Comparison of ENCODE assay signal across 11 mouse cellular contexts in the genomic region with DNA sequence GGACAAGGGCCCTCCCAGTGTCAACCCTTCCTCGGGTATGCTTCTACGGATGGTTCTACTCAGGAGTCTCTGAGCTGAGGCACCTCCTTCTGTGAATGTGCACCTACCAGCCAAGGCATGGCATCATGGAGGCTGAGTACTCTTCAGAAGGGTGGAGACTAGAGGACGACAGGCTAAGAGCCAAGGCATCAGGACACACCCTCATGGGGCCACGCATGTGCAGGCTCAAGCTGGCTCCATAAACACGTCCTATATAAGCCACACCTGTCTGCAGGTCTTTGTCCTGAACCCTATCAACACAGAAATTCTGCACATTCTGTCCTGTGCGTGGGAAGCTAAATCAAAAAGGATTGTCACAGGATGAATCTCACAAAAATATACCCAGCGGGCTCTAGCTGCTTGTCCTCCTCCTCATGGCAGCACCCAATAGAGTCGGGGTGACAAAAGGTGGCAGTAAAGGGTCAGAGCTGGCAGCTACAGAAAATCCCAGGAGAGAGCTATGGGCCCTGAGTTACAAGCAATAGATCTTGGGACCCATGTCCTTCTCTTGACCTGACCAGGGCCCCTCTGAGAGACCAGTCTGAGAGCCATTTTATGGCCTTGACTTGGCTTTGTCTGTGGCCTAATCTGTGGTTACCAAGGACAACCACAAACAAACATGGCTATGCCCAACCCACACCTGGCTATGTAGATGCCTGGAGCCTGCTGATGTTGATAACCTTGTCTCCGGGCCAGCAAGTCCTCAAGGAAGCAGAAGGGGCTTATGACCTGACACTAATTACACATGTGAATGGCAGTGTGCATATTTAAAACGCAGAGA.
DNase-seq lines count a peak whose midpoint lies in the region; ATAC-seq and TF ChIP-seq lines count a peak whose summit lies in the region.
"Had no signal": no experiment of that assay in that cellular context is flagged by ENCODE, and none has a peak within 500 bp of the region (broad histone marks: within the 10 kb centered on the region; RNA-seq: fewer than 3 reads in every experiment).

No protein-coding gene starts in this region.

- peak; percentile 11; the same call in 1 of the 2 replicates for TF ChIP-seq CTCF in intestine, postnatal 0 days (IDR thresholded peaks at IDR 0.05; ENCODE audit: low read depth)

- H3K36me3 ChIP-seq in kidney, embryonic 16.5 days (ENCODE audit: insufficient read depth, low read length): no peaks in the 10 kb centered on the region
- H3K36me3 ChIP-seq in intestine, postnatal 0 days (ENCODE audit: control insufficient read depth, insufficient read depth): no peaks in the 10 kb centered on the region
- no peaks in the 10 kb centered on the region for H3K36me3 ChIP-seq in stomach, embryonic 15.5 days
- no peaks in the 10 kb centered on the region for H3K36me3 ChIP-seq in forebrain, embryonic 12.5 days (replicated peaks)
- H3K36me3 ChIP-seq: embryonic facial prominence, embryonic 15.5 days had no signal

- no peaks in the 10 kb centered on the region for H3K27me3 ChIP-seq in kidney, embryonic 16.5 days (ENCODE audit: insufficient read depth, low read length)
- H3K27me3 ChIP-seq in intestine, postnatal 0 days (replicated peaks; ENCODE audit: control insufficient read depth, insufficient read depth, low read length): no peaks in the 10 kb centered on the region
- no peaks in the 10 kb centered on the region for H3K27me3 ChIP-seq in stomach, embryonic 15.5 days (replicated peaks)
- no peaks in the 10 kb centered on the region for H3K27me3 ChIP-seq in forebrain, embryonic 12.5 days
- H3K27me3 ChIP-seq: embryonic facial prominence, embryonic 15.5 days had no signal

- 0 out of 2 replicates have a peak overlapping the region, but pooled peaks have one; percentile 11 for H3K27ac ChIP-seq in kidney, embryonic 16.5 days (ENCODE audit: low read length)
- peak overlapping the region; percentile 88 for H3K27ac ChIP-seq in intestine, postnatal 0 days (ENCODE audit: low read depth, low read length)
- peak overlapping the region; percentile 63; the same call in 1 of the 2 replicates for H3K27ac ChIP-seq in stomach, embryonic 15.5 days
- no peak overlapping the region for H3K27ac ChIP-seq in forebrain, embryonic 12.5 days
- H3K27ac ChIP-seq: kidney, postnatal 0 days had no signal

- H3K4me3 ChIP-seq in kidney, embryonic 16.5 days (ENCODE audit: low read length): no peak overlapping the region
- no peak overlapping the region for H3K4me3 ChIP-seq in intestine, postnatal 0 days (ENCODE audit: low read depth, low read length)
- no peak overlapping the region for H3K4me3 ChIP-seq in stomach, embryonic 15.5 days (replicated peaks)
- H3K4me3 ChIP-seq in forebrain, embryonic 12.5 days (replicated peaks): no peak overlapping the region
- H3K4me3 ChIP-seq: embryonic facial prominence, embryonic 15.5 days had no signal

- 78% methylated on average over 10 of the region's 10 CpGs for WGBS in kidney, embryonic 16.5 days
- 39% methylated on average over 10 of the region's 10 CpGs for WGBS in intestine, postnatal 0 days
- 72% methylated on average over 10 of the region's 10 CpGs for WGBS in stomach, embryonic 15.5 days
- WGBS in forebrain, embryonic 12.5 days: 85% methylated on average over 10 of the region's 10 CpGs

- H3K9me3 ChIP-seq in kidney, embryonic 16.5 days (ENCODE audit: low read length): no peaks in the 10 kb centered on the region
- no peaks in the 10 kb centered on the region for H3K9me3 ChIP-seq in intestine, postnatal 0 days (ENCODE audit: control insufficient read depth)
- no peaks in the 10 kb centered on the region for H3K9me3 ChIP-seq in stomach, embryonic 15.5 days
- no peaks in the 10 kb centered on the region for H3K9me3 ChIP-seq in forebrain, embryonic 12.5 days
- H3K9me3 ChIP-seq: embryonic facial prominence, embryonic 15.5 days had no signal

- no peak for ATAC-seq in kidney, embryonic 16.5 days (ENCODE audit: low FRiP score, low TSS enrichment)
- ATAC-seq in intestine, postnatal 0 days: peak; percentile 88
- peak; percentile 54 for ATAC-seq in stomach, embryonic 15.5 days (ENCODE audit: insufficient read depth, low FRiP score, low read depth)
- no peak for ATAC-seq in forebrain, embryonic 12.5 days (ENCODE audit: low FRiP score)

- DNase-seq in kidney, postnatal 25 days: no peak
- DNase-seq in heart, adult 8-10 months (ENCODE audit: low spot score): peak; percentile 48
- no peak for DNase-seq in thymus, postnatal 25 days
- no peak for DNase-seq in ovary, postnatal 36 days (ENCODE audit: low spot score)
- DNase-seq: cerebellum, adult 18-20 months had no signal

- no peak overlapping the region for H3K4me2 ChIP-seq in kidney, embryonic 16.5 days (replicated peaks; ENCODE audit: low read depth, low read length)
- 0 out of 2 replicates have a peak overlapping the region, but pooled peaks have one; percentile 9 for H3K4me2 ChIP-seq in intestine, postnatal 0 days (replicated peaks; ENCODE audit: low read depth)
- H3K4me2 ChIP-seq in stomach, embryonic 15.5 days: no peak overlapping the region
- H3K4me2 ChIP-seq in forebrain, embryonic 12.5 days: no peak overlapping the region
- H3K4me2 ChIP-seq: embryonic facial prominence, embryonic 15.5 days had no signal

- no peak overlapping the region for H3K9ac ChIP-seq in kidney, embryonic 16.5 days (replicated peaks; ENCODE audit: low read length)
- H3K9ac ChIP-seq in intestine, postnatal 0 days (ENCODE audit: low read depth, low read length): no peak overlapping the region
- no peak overlapping the region for H3K9ac ChIP-seq in stomach, embryonic 15.5 days
- no peak overlapping the region for H3K9ac ChIP-seq in forebrain, embryonic 12.5 days
- H3K9ac ChIP-seq: embryonic facial prominence, embryonic 15.5 days had no signal

- H3K4me1 ChIP-seq in kidney, embryonic 16.5 days (ENCODE audit: insufficient read depth, low read length): peaks cover 34% of the 10 kb centered on the region
- H3K4me1 ChIP-seq in intestine, postnatal 0 days (replicated peaks; ENCODE audit: control insufficient read depth, insufficient read depth, low read length): peaks cover 21% of the 10 kb centered on the region
- peaks cover 19% of the 10 kb centered on the region for H3K4me1 ChIP-seq in stomach, embryonic 15.5 days
- H3K4me1 ChIP-seq in forebrain, embryonic 12.5 days: peaks cover 23% of the 10 kb centered on the region

Comparison
In these comparisons a context has a peak if more than half of its experiments do, and no peak if none do; other contexts are left out.
1. ATAC-seq: peak in intestine, postnatal 0 days (single experiment) and stomach, embryonic 15.5 days (single experiment); none in kidney, embryonic 16.5 days (single experiment) and forebrain, embryonic 12.5 days (single experiment).